Mouse (Mus musculus) G1E (cell line): Measurements from ENCODE around the gene Cd4. TPM values are rescaled to one million over a fixed set of nuclear protein-coding genes. Genes with fewer than 3 reads are reported as not detected.

Experiments used
- ATAC-seq: 2 replicates; pipeline ENCODE4 v1.8.0; 2016; ENCODE audit warnings: mild to moderate bottlenecking; ENCODE audit not compliant: insufficient number of reproducible peaks, poor library complexity, low FRiP score, severe bottlenecking; ENCODE audit errors: extremely low read depth
- DNase-seq: peaks from one replicate; pipeline ENCODE4 v3.0.0; 2012; ENCODE audit warnings: low spot score
- H3K27me3 ChIP-seq: 2 replicates; pipeline ENCODE4 v1.6.1; 2012; ENCODE audit warnings: mild to moderate bottlenecking, low read length, inconsistent platforms; ENCODE audit not compliant: insufficient read depth
- H3K36me3 ChIP-seq: replicated peaks from 2 replicates; pipeline ENCODE3; 2012; ENCODE audit warnings: mild to moderate bottlenecking, inconsistent platforms
- H3K4me1 ChIP-seq: 2 replicates; pipeline ENCODE4 v1.6.1; 2012; ENCODE audit warnings: low read depth, low read length, inconsistent platforms, mixed read lengths; ENCODE audit not compliant: insufficient read depth
- H3K4me3 ChIP-seq: 2 replicates; pipeline ENCODE4 v1.5.1; 2012; ENCODE audit warnings: low read depth, mild to moderate bottlenecking, inconsistent platforms, low read length, moderate library complexity, mixed read lengths
- H3K9me3 ChIP-seq: replicated peaks from 2 replicates; pipeline ENCODE4 v1.6.1; 2012; ENCODE audit warnings: inconsistent platforms
- CTCF ChIP-seq: IDR thresholded peaks from 2 replicates; pipeline ENCODE4 v1.5.1; 2012; ENCODE audit warnings: low read depth, low read length, inconsistent platforms, mixed read lengths
- GATA1 ChIP-seq: IDR thresholded peaks from 2 replicates; pipeline ENCODE4 v1.6.1; 2012; ENCODE audit warnings: borderline replicate concordance, low read length, inconsistent platforms, mixed read lengths
- GATA2 ChIP-seq: IDR thresholded peaks from 2 replicates; pipeline ENCODE4 v1.6.1; 2012; ENCODE audit warnings: low read depth, low read length, inconsistent platforms, borderline replicate concordance
- POLR2AphosphoS5 ChIP-seq: IDR thresholded peaks from 2 replicates; pipeline ENCODE4 v1.6.1; 2012; ENCODE audit warnings: low read depth, low read length, inconsistent platforms; ENCODE audit not compliant: insufficient replicate concordance
- TAL1 ChIP-seq: conservative IDR thresholded peaks from 2 replicates; pipeline ENCODE4 v1.6.1; 2012; ENCODE audit warnings: low read depth, low read length, inconsistent platforms, mixed read lengths
- polyA plus RNA-seq: library from polyadenylated mRNA; stranded (reverse); fragments of >175 nt; gene quantifications from 2 replicates; pipeline ENCODE4 v1.2.3, GENCODE M21; 2012
- total RNA-seq, 2 experiments: library from RNA; stranded (forward) in 1 of 2; stranded (reverse) in 1 of 2; fragments of 200-1000 nt in 1 of 2; fragments of >200 nt in 1 of 2; fragmentation: Nextera tagmentation in 1 of 2; gene quantifications; 2 replicates each; pipeline ENCODE4 v1.2.3; 2014 to 2017

Cd4 gene
- total and polyA plus RNA-seq, 3 experiments, result 0.33 TPM; not detected in 2

- Histone ChIP-seq H3K27me3 (peaks cover 91% of the 10 kb centered on the region), H3K4me1 (peaks cover 35% of the 10 kb centered on the region), H3K9me3 (no peaks in the 10 kb centered on the region), H3K4me3 (no peak overlapping the region), H3K36me3 (no peaks in the 10 kb centered on the region)
- no peak for ATAC-seq
- DNase-seq, result no peak
- no peak for TF ChIP-seq GATA2
- no peak for TF ChIP-seq CTCF
- no peak for TF ChIP-seq GATA1
- no peak for TF ChIP-seq TAL1
- no peak for TF ChIP-seq POLR2AphosphoS5
These were observed 25.2 kb upstream of the Cd4 start for GRCm38 (mm10) chr6:124913214-124913613.

GRCm38 (mm10) chr6:124911533-124912218 lies 23.7 kb upstream of the Cd4 start, which contains the start of gene Lag3:
Lag3 (minus strand) TSS chr6:124911705.
- no peak within 1 kb of the TSS for H3K4me3 ChIP-seq
- no peak for TF ChIP-seq CTCF
- TF ChIP-seq GATA2, result no peak
- TF ChIP-seq POLR2AphosphoS5, result no peak
- H3K36me3 ChIP-seq, result no peaks in the 10 kb centered on the region
- H3K9me3 ChIP-seq, result no peaks in the 10 kb centered on the region
- DNase-seq (no peak), ATAC-seq (no peak)
- H3K4me1 ChIP-seq, result peaks cover 22% of the 10 kb centered on the region
- peaks cover 90% of the 10 kb centered on the region for H3K27me3 ChIP-seq

GRCm38 (mm10) chr6:124910032-124910431 lies 22.0 kb upstream of the Cd4 start:
- ATAC-seq (no peak), DNase-seq (no peak)

GRCm38 (mm10) chr6:124907767-124908166 lies 19.7 kb upstream of the Cd4 start:
- no peak for TF ChIP-seq GATA1
- H3K9me3 ChIP-seq, result no peaks in the 10 kb centered on the region
- ATAC-seq (no peak), DNase-seq (no peak)
- H3K4me1 ChIP-seq, result peaks cover 17% of the 10 kb centered on the region
- H3K4me3 ChIP-seq, result no peak overlapping the region
- no peaks in the 10 kb centered on the region for H3K36me3 ChIP-seq
- H3K27me3 ChIP-seq, result peaks cover 61% of the 10 kb centered on the region

More at GRCm38 (mm10) chr6:124910032-124910431, 22.0 kb upstream of the Cd4 start:
- Histone ChIP-seq H3K36me3 (no peaks in the 10 kb centered on the region), H3K4me3 (no peak overlapping the region), H3K4me1 (peaks cover 11% of the 10 kb centered on the region), H3K9me3 (no peaks in the 10 kb centered on the region), H3K27me3 (peaks cover 84% of the 10 kb centered on the region)
- TF ChIP-seq POLR2AphosphoS5, result no peak

GRCm38 (mm10) chr6:124904991-124905860 lies 17.2 kb upstream of the Cd4 start:
- Histone ChIP-seq H3K36me3 (no peaks in the 10 kb centered on the region), H3K4me3 (no peak overlapping the region), H3K4me1 (peaks cover 14% of the 10 kb centered on the region), H3K9me3 (no peaks in the 10 kb centered on the region), H3K27me3 (peaks cover 52% of the 10 kb centered on the region)
- ATAC-seq (no peak), DNase-seq (no peak)
- no peak for TF ChIP-seq TAL1
- TF ChIP-seq GATA2, result no peak
- TF ChIP-seq GATA1, result no peak
- TF ChIP-seq CTCF, result no peak
- no peak for TF ChIP-seq POLR2AphosphoS5

- peak; percentile 51 for ATAC-seq
- H3K4me1 ChIP-seq, result peaks cover 11% of the 10 kb centered on the region
These were observed 16.4 kb upstream of the Cd4 start for GRCm38 (mm10) chr6:124904161-124904981.

More at GRCm38 (mm10) chr6:124904161-124904981, 16.4 kb upstream of the Cd4 start:
- Histone ChIP-seq H3K36me3 (no peaks in the 10 kb centered on the region), H3K4me3 (peak overlapping the region; percentile 72), H3K9me3 (no peaks in the 10 kb centered on the region), H3K27me3 (peaks cover 50% of the 10 kb centered on the region)
- DNase-seq, result peak; percentile 84
- TF ChIP-seq GATA2, result no peak
- no peak for TF ChIP-seq POLR2AphosphoS5
- TF ChIP-seq GATA1, result no peak
- TF ChIP-seq CTCF, result peak; percentile 27; the same call in 1 of the 2 replicates
- no peak for TF ChIP-seq TAL1
